Mouse (Mus musculus) small intestine, adult 2 months (tissue): Measurements from ENCODE around the gene 6430548M08Rik.

Source experiments
- CTCF ChIP-seq: fragments of 200-500 bp; IDR thresholded peaks from 2 replicates; pipeline ENCODE4 v1.5.1; 2012; ENCODE audit warnings: low read depth, mild to moderate bottlenecking, control low read depth, inconsistent platforms, low read length, moderate library complexity, mixed read lengths; ENCODE audit not compliant: insufficient replicate concordance, insufficient read length; ENCODE audit errors: extremely low read depth
- POLR2A ChIP-seq: fragments of 200-500 bp; IDR thresholded peaks from 2 replicates; pipeline ENCODE4 v1.6.1; 2012; ENCODE audit warnings: low read depth, mild to moderate bottlenecking, control low read depth, inconsistent platforms, low read length, moderate library complexity

DNA sequence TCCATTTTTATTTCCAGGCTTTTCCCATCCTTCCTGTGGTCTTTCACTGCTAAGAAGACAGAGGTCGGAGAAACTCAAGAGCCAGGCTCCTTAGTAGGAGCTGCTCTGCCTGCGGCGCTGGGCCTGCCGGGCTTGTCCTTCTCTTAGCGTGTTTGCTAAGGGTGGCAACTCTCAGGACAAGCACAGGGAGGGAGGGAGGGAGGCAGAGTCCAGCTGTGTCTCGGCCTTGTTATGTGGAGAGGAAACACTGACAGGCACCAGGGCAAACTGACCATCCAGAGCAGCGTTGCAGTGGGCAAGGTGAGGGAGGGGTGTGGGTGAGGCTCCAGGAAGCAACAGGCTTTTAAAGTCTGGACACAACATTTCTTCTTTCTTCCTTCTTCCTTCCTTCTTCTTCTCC, 24.4 kb upstream of the 6430548M08Rik start:
- TF ChIP-seq CTCF: no peak
- no peak for TF ChIP-seq POLR2A
